Mouse (Mus musculus) neural tube, embryonic 13.5 days (tissue): ENCODE results near the gene Slc25a34. TPM values are rescaled to one million over a fixed set of nuclear protein-coding genes. Genes with fewer than 3 reads are reported as not detected.

Experiments
- ATAC-seq: fragments of 200-750 bp; cut with Nextera tagmentation; 2 replicates; pipeline ENCODE4 v1.8.0; 2017; ENCODE audit warnings: low read depth, mild to moderate bottlenecking, moderate TSS enrichment, moderate library complexity
- H3K27ac ChIP-seq: fragments of 300-500 bp; sonication (generic); replicated peaks from 2 replicates; pipeline ENCODE4 v1.5.1; 2015; ENCODE audit warnings: moderate library complexity, mild to moderate bottlenecking, inconsistent platforms
- H3K27me3 ChIP-seq: fragments of 300-500 bp; sonication (generic); 2 replicates; pipeline ENCODE4 v1.6.1; 2015; ENCODE audit warnings: mild to moderate bottlenecking, inconsistent platforms
- H3K36me3 ChIP-seq: fragments of 300-500 bp; sonication (generic); 2 replicates; pipeline ENCODE4 v1.6.1; 2015; ENCODE audit warnings: mild to moderate bottlenecking, inconsistent platforms
- H3K4me1 ChIP-seq: fragments of 300-500 bp; sonication (generic); replicated peaks from 2 replicates; pipeline ENCODE4 v1.6.1; 2015; ENCODE audit warnings: inconsistent platforms
- H3K4me2 ChIP-seq: fragments of 300-500 bp; sonication (generic); 2 replicates; pipeline ENCODE4 v1.6.1; 2015; ENCODE audit warnings: inconsistent platforms, mild to moderate bottlenecking, moderate library complexity
- H3K4me3 ChIP-seq: fragments of 300-500 bp; sonication (generic); 2 replicates; pipeline ENCODE4 v1.5.1; 2015; ENCODE audit warnings: mild to moderate bottlenecking, inconsistent platforms
- H3K9ac ChIP-seq: fragments of 300-500 bp; sonication (generic); 2 replicates; pipeline ENCODE4 v1.6.1; 2015; ENCODE audit warnings: moderate library complexity, mild to moderate bottlenecking, inconsistent platforms
- H3K9me3 ChIP-seq: fragments of 300-500 bp; sonication (generic); 2 replicates; pipeline ENCODE4 v1.6.1; 2016; ENCODE audit warnings: inconsistent platforms
- WGBS: fragments of 180-500 bp; shearing (Covaris S2); methylation state at CpG from one replicate; pipeline ENCODE4 v1.1.7; 2015; 5-methylcytosine and 5-hydroxymethylcytosine counted together
- polyA plus RNA-seq: library from polyadenylated mRNA; unstranded; fragments of >200 nt; fragmentation: Nextera tagmentation; extraction: Ambion mirVana; gene quantifications from 2 replicates; pipeline ENCODE4 v1.2.1, GENCODE M21; 2015

The Slc25a34 gene
- polyA plus RNA-seq, 1 experiment from 2014 or later, result 0.11 TPM

- Histone ChIP-seq H3K27me3 (0 out of 2 replicates have a peak, but pooled peaks cover 3% of the 10 kb centered on the region), H3K9ac (no peak overlapping the region), H3K4me3 (no peak overlapping the region), H3K9me3 (no peaks in the 10 kb centered on the region), H3K36me3 (no peaks in the 10 kb centered on the region), H3K27ac (no peak overlapping the region), H3K4me2 (no peak overlapping the region), H3K4me1 (peaks cover 2% of the 10 kb centered on the region; the same call in 1 of the 2 replicates)
- no peak for ATAC-seq
- 88% methylated on average over 5 of the region's 5 CpGs for WGBS
Observed at GRCm38 (mm10) chr4:141605421-141605820, 18.2 kb downstream of the Slc25a34 start.

- Histone ChIP-seq H3K4me3 (no peak overlapping the region), H3K27me3 (peaks cover 9% of the 10 kb centered on the region; the same call in 1 of the 2 replicates), H3K27ac (no peak overlapping the region), H3K36me3 (no peaks in the 10 kb centered on the region), H3K9ac (no peak overlapping the region), H3K9me3 (no peaks in the 10 kb centered on the region), H3K4me2 (no peak overlapping the region), H3K4me1 (peaks cover 11% of the 10 kb centered on the region)
- no peak for ATAC-seq
- 75% methylated on average over 8 of the region's 8 CpGs for WGBS
Observed at GRCm38 (mm10) chr4:141604493-141604892, 19.1 kb downstream of the Slc25a34 start.

- H3K36me3 ChIP-seq, result no peaks in the 10 kb centered on the region
- no peak overlapping the region for H3K4me3 ChIP-seq
- peaks cover 17% of the 10 kb centered on the region for H3K4me1 ChIP-seq
- 77% methylated on average over 4 of the region's 4 CpGs for WGBS
- H3K9me3 ChIP-seq, result no peaks in the 10 kb centered on the region
- H3K27ac ChIP-seq, result no peak overlapping the region
- no peak for ATAC-seq
- no peak overlapping the region for H3K4me2 ChIP-seq
- H3K9ac ChIP-seq, result no peak overlapping the region
- peaks cover 14% of the 10 kb centered on the region for H3K27me3 ChIP-seq
Observed at GRCm38 (mm10) chr4:141603921-141604320, 19.7 kb downstream of the Slc25a34 start.

GRCm38 (mm10) chr4:141602523-141603223 lies 20.9 kb downstream of the Slc25a34 start:
- H3K27me3 ChIP-seq, result peaks cover 18% of the 10 kb centered on the region
- peaks cover 29% of the 10 kb centered on the region for H3K4me1 ChIP-seq
- no peak for ATAC-seq
- H3K9ac ChIP-seq, result no peak overlapping the region
- no peaks in the 10 kb centered on the region for H3K9me3 ChIP-seq
- 88% methylated on average over 11 of the region's 11 CpGs for WGBS
- no peak overlapping the region for H3K27ac ChIP-seq
- H3K36me3 ChIP-seq, result no peaks in the 10 kb centered on the region
- H3K4me2 ChIP-seq, result no peak overlapping the region
- H3K4me3 ChIP-seq, result no peak overlapping the region

GRCm38 (mm10) chr4:141601148-141601862 lies 22.3 kb downstream of the Slc25a34 start:
- peaks cover 18% of the 10 kb centered on the region for H3K27me3 ChIP-seq

GRCm38 (mm10) chr4:141600364-141600763 lies 23.3 kb downstream of the Slc25a34 start:
- ATAC-seq, result 0 out of 2 replicates have a peak, but pooled peaks have one; percentile 10

More at GRCm38 (mm10) chr4:141601148-141601862, 22.3 kb downstream of the Slc25a34 start:
- WGBS, result 74% methylated on average over 12 of the region's 12 CpGs
- no peaks in the 10 kb centered on the region for H3K36me3 ChIP-seq
- ATAC-seq, result no peak
- H3K4me2 ChIP-seq, result no peak overlapping the region
- H3K9ac ChIP-seq, result no peak overlapping the region
- no peak overlapping the region for H3K27ac ChIP-seq
- no peak overlapping the region for H3K4me3 ChIP-seq
- no peaks in the 10 kb centered on the region for H3K9me3 ChIP-seq
- peaks cover 30% of the 10 kb centered on the region for H3K4me1 ChIP-seq

GRCm38 (mm10) chr4:141599251-141600141 lies 24.1 kb downstream of the Slc25a34 start:
- H3K9ac ChIP-seq, result peak overlapping the region; percentile 74
- no peaks in the 10 kb centered on the region for H3K9me3 ChIP-seq
- under 1% methylated on average over 35 of the region's 57 CpGs for WGBS
- peak overlapping the region; percentile 58 for H3K4me3 ChIP-seq
- H3K4me2 ChIP-seq, result peak overlapping the region; percentile 83
- peaks cover 7% of the 10 kb centered on the region; the same call in 1 of the 2 replicates for H3K36me3 ChIP-seq
- H3K27me3 ChIP-seq, result peaks cover 18% of the 10 kb centered on the region
- ATAC-seq, result peak; percentile 47
- H3K27ac ChIP-seq, result peak overlapping the region; percentile 62
- H3K4me1 ChIP-seq, result peaks cover 30% of the 10 kb centered on the region

More at GRCm38 (mm10) chr4:141600364-141600763, 23.3 kb downstream of the Slc25a34 start:
- H3K9me3 ChIP-seq, result no peaks in the 10 kb centered on the region
- H3K4me1 ChIP-seq, result peaks cover 30% of the 10 kb centered on the region
- no peak overlapping the region for H3K27ac ChIP-seq
- H3K9ac ChIP-seq, result 0 out of 2 replicates have a peak overlapping the region, but pooled peaks have one; percentile 74
- H3K4me2 ChIP-seq, result peak overlapping the region; percentile 83
- H3K36me3 ChIP-seq, result no peaks in the 10 kb centered on the region
- 29% methylated on average over 6 of the region's 6 CpGs for WGBS
- peaks cover 18% of the 10 kb centered on the region for H3K27me3 ChIP-seq
- peak overlapping the region; percentile 58; the same call in 1 of the 2 replicates for H3K4me3 ChIP-seq

GRCm38 (mm10) chr4:141598894-141599250 lies 24.7 kb downstream of the Slc25a34 start:
- Histone ChIP-seq H3K9ac (peak overlapping the region; percentile 74), H3K36me3 (peaks cover 13% of the 10 kb centered on the region; the same call in 1 of the 2 replicates), H3K4me2 (peak overlapping the region; percentile 83), H3K27ac (peak overlapping the region; percentile 62), H3K9me3 (no peaks in the 10 kb centered on the region), H3K27me3 (peaks cover 18% of the 10 kb centered on the region), H3K4me1 (peaks cover 30% of the 10 kb centered on the region), H3K4me3 (peak overlapping the region; percentile 58)
- WGBS, result 2% methylated on average over 9 of the region's 9 CpGs
- no peak for ATAC-seq

GRCm38 (mm10) chr4:141598199-141598893 lies 25.3 kb downstream of the Slc25a34 start:
- H3K4me2 ChIP-seq, result peak overlapping the region; percentile 83
- no peaks in the 10 kb centered on the region for H3K9me3 ChIP-seq
- peak overlapping the region; percentile 62 for H3K27ac ChIP-seq
- peaks cover 18% of the 10 kb centered on the region for H3K27me3 ChIP-seq
- H3K4me1 ChIP-seq, result peaks cover 30% of the 10 kb centered on the region
- H3K4me3 ChIP-seq, result peak overlapping the region; percentile 58
- H3K9ac ChIP-seq, result peak overlapping the region; percentile 74
- H3K36me3 ChIP-seq, result peaks cover 13% of the 10 kb centered on the region; the same call in 1 of the 2 replicates
- ATAC-seq, result no peak
- WGBS, result 3% methylated on average over 19 of the region's 19 CpGs

- H3K9me3 ChIP-seq, result no peaks in the 10 kb centered on the region
Observed at GRCm38 (mm10) chr4:141596700-141597328, 26.8 kb downstream of the Slc25a34 start.

More at GRCm38 (mm10) chr4:141596700-141597328, 26.8 kb downstream of the Slc25a34 start:
- Histone ChIP-seq H3K36me3 (peaks cover 13% of the 10 kb centered on the region; the same call in 1 of the 2 replicates), H3K27me3 (peaks cover 18% of the 10 kb centered on the region), H3K4me3 (no peak overlapping the region), H3K4me2 (no peak overlapping the region), H3K9ac (no peak overlapping the region), H3K27ac (no peak overlapping the region), H3K4me1 (peaks cover 30% of the 10 kb centered on the region)
- ATAC-seq, result no peak
- 93% methylated on average over 8 of the region's 8 CpGs for WGBS
